Mouse (Mus musculus) stomach, postnatal 0 days (tissue): ENCODE measurements around the gene 1810043G02Rik.

Source experiments
- CTCF ChIP-seq: IDR thresholded peaks from 2 replicates; pipeline ENCODE4 v1.5.1; 2016; ENCODE audit warnings: antibody characterized with exemption, low read depth, mild to moderate bottlenecking, moderate library complexity
- EP300 ChIP-seq: optimal IDR thresholded peaks from 2 replicates; pipeline ENCODE3; 2016; ENCODE audit warnings: antibody characterized with exemption

DNA sequence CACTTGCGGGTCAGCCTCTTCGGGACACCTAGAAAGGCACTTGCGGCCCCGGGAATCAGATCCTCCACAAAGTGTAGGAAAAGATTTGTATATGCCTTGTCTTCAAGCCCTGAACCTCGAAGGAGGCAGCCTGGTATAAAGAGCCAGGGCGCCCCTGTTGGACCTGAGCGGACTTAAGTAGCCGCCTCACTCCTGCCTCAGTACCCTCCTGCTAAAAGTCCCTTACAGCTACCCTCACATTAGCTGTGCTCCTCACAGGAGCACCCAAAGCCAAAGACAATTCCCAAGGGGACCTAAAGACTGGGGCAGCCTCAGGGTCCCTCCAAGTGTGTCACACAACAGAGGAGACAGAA is 8.4 kb upstream of the 1810043G02Rik start:
- TF ChIP-seq CTCF (no peak), EP300 (no peak)
